Mouse (Mus musculus) ES-Bruce4 (cell line): ENCODE measurements at regions not wholly inside any gene's neighbourhood (a gene's known extent, or its start where the extent isn't known, plus 50 kb on each side); places are given as distances from the start of the nearest gene placed in this dataset.

Source experiments
- H3K27ac ChIP-seq: 2 replicates; pipeline ENCODE4 v1.5.1; 2012; ENCODE audit warnings: low read length, inconsistent platforms; ENCODE audit not compliant: insufficient read depth
- H3K27me3 ChIP-seq: 2 replicates; pipeline ENCODE4 v1.6.1; 2012; ENCODE audit warnings: mild to moderate bottlenecking, low read length, inconsistent platforms; ENCODE audit not compliant: control insufficient read depth, poor library complexity, insufficient read depth, severe bottlenecking
- H3K36me3 ChIP-seq: 2 replicates; pipeline ENCODE4 v1.6.1; 2012; ENCODE audit warnings: inconsistent platforms, mild to moderate bottlenecking, low read length, moderate library complexity; ENCODE audit not compliant: control insufficient read depth, poor library complexity, insufficient read depth, severe bottlenecking
- H3K4me1 ChIP-seq: one replicate; pipeline ENCODE4 v1.8.1; 2011; ENCODE audit warnings: low read length; ENCODE audit not compliant: control insufficient read depth, insufficient read depth
- H3K4me3 ChIP-seq: 2 replicates; pipeline ENCODE4 v1.5.1; 2011; ENCODE audit warnings: low read depth, mild to moderate bottlenecking, low read length
- H3K9ac ChIP-seq: 2 replicates; pipeline ENCODE4 v1.6.1; 2012; ENCODE audit warnings: low read depth, mild to moderate bottlenecking, inconsistent platforms; ENCODE audit not compliant: poor library complexity, severe bottlenecking
- H3K9me3 ChIP-seq: replicated peaks from 2 replicates; pipeline ENCODE4 v1.6.1; 2012; ENCODE audit warnings: mild to moderate bottlenecking, low read length, inconsistent platforms; ENCODE audit not compliant: control insufficient read depth, poor library complexity, insufficient read depth, severe bottlenecking
- CTCF ChIP-seq: IDR thresholded peaks from one replicate; pipeline ENCODE4 v1.8.1; 2011; ENCODE audit warnings: low read depth, low read length
- EP300 ChIP-seq: IDR thresholded peaks from 2 replicates; pipeline ENCODE4 v1.6.1; 2011; ENCODE audit warnings: low read depth, low read length; ENCODE audit not compliant: insufficient read depth
- POLR2A ChIP-seq: IDR thresholded peaks from one replicate; pipeline ENCODE4 v1.8.1; 2011; ENCODE audit warnings: low read length; ENCODE audit not compliant: insufficient read depth

- TF ChIP-seq CTCF (no peak), EP300 (no peak), POLR2A (no peak)
Observed at GRCm38 (mm10) chr15:61155530-61155929, 232.7 kb upstream of the A1bg start.

GRCm38 (mm10) chr15:61154166-61154565, 231.4 kb upstream of the A1bg start:
- Histone ChIP-seq H3K9me3 (no peaks in the 10 kb centered on the region), H3K27me3 (peaks cover 1% of the 10 kb centered on the region; the same call in 1 of the 2 replicates), H3K27ac (no peak overlapping the region), H3K36me3 (no peaks in the 10 kb centered on the region), H3K4me3 (no peak overlapping the region), H3K4me1 (peaks cover 2% of the 10 kb centered on the region), H3K9ac (no peak overlapping the region)
- no peak for TF ChIP-seq CTCF
- TF ChIP-seq EP300 = no peak
- TF ChIP-seq POLR2A = no peak

More at GRCm38 (mm10) chr15:61155530-61155929, 232.7 kb upstream of the A1bg start:
- Histone ChIP-seq H3K27ac (no peak overlapping the region), H3K9me3 (no peaks in the 10 kb centered on the region), H3K36me3 (no peaks in the 10 kb centered on the region), H3K27me3 (peaks cover 1% of the 10 kb centered on the region), H3K4me1 (peaks cover 2% of the 10 kb centered on the region), H3K9ac (no peak overlapping the region), H3K4me3 (no peak overlapping the region)

- no peak overlapping the region for H3K4me3 ChIP-seq
- no peaks in the 10 kb centered on the region for H3K9me3 ChIP-seq
- H3K9ac ChIP-seq = no peak overlapping the region
- H3K27me3 ChIP-seq = no peaks in the 10 kb centered on the region
- TF ChIP-seq CTCF (no peak), POLR2A (no peak), EP300 (no peak)
- H3K27ac ChIP-seq = no peak overlapping the region
- no peaks in the 10 kb centered on the region for H3K4me1 ChIP-seq
- no peaks in the 10 kb centered on the region for H3K36me3 ChIP-seq
Observed at GRCm38 (mm10) chr15:61142851-61143250, 220.0 kb upstream of the A1bg start.

DNA sequence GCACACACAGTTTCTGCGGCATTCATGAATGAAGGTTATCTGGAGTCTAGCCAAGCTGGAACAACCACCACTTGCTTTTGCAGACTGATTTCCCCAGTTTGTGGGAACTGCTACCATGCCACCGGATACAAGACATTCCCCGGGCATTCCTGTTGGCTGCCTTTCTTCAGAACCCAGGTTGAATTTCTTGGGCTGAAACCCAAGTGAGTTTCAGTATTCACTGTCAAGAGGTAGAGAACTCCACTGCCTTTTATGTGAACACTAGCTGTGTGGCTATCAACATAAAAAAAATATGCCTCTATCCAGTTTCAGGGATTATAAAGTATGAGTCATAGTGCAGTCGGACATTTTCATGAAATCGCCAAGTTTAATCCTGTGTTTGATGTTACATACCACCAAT, 216.3 kb upstream of the A1bg start:
- TF ChIP-seq CTCF = no peak
- TF ChIP-seq POLR2A = no peak
- TF ChIP-seq EP300 = no peak
- no peak overlapping the region for H3K27ac ChIP-seq
- no peaks in the 10 kb centered on the region for H3K36me3 ChIP-seq
- no peaks in the 10 kb centered on the region for H3K9me3 ChIP-seq
- no peaks in the 10 kb centered on the region for H3K4me1 ChIP-seq
- no peak overlapping the region for H3K4me3 ChIP-seq
- H3K9ac ChIP-seq = no peak overlapping the region
- no peaks in the 10 kb centered on the region for H3K27me3 ChIP-seq

DNA sequence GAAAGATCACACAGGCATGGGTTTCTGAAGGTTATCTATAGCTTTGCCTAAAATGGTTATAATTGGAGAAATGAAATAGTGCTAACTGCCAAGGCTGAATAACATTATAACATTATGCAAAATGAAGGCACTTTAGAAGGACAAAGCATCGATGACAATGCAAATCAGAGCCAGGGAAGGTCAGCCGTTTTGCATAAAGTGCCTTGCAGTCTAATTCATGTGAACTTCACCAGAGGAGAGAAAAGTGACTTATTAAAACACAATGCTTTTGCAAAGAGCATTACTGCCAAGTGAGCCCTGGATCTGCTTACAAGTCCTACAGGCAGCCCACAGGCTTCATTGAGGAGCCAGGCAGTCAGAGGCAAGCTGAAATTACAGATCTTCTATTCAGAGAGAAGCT, 214.0 kb upstream of the A1bg start:
- H3K9ac ChIP-seq = no peak overlapping the region
- H3K27ac ChIP-seq = no peak overlapping the region
- H3K9me3 ChIP-seq = no peaks in the 10 kb centered on the region
- no peak overlapping the region for H3K4me3 ChIP-seq
- no peaks in the 10 kb centered on the region for H3K27me3 ChIP-seq
- H3K36me3 ChIP-seq = no peaks in the 10 kb centered on the region
- TF ChIP-seq EP300 (no peak), CTCF (no peak), POLR2A (no peak)
- no peaks in the 10 kb centered on the region for H3K4me1 ChIP-seq

GRCm38 (mm10) chr15:61133316-61133715, 210.5 kb upstream of the A1bg start:
- H3K27ac ChIP-seq = no peak overlapping the region
- H3K4me3 ChIP-seq = no peak overlapping the region
- H3K4me1 ChIP-seq = no peaks in the 10 kb centered on the region
- H3K9ac ChIP-seq = no peak overlapping the region
- TF ChIP-seq EP300 (no peak), CTCF (no peak), POLR2A (no peak)
- no peaks in the 10 kb centered on the region for H3K36me3 ChIP-seq
- H3K27me3 ChIP-seq = no peaks in the 10 kb centered on the region
- no peaks in the 10 kb centered on the region for H3K9me3 ChIP-seq
